Mouse (Mus musculus) layer of hippocampus, adult 18-20 months (tissue): ENCODE data around the gene Foxk1. TPM values are rescaled to one million over a fixed set of nuclear protein-coding genes. Genes with fewer than 3 reads are reported as not detected.

Experiments
- DNase-seq, 2 experiments: peaks; one replicate each; pipeline ENCODE4 v3.0.0; 2022; ENCODE audit warnings: low spot score in 2 of 2
- long read RNA-seq: library from polyadenylated mRNA; stranded (forward); transcript quantifications from one replicate; pipeline ENCODE4 v2.0.0, GENCODE M21; 2021
- total RNA-seq, 2 experiments: library from RNA; stranded (reverse); gene quantifications; 2 replicates each; pipeline ENCODE4 v1.2.3; 2021

Gene Foxk1
- 10 to 100 TPM; 51.1 to 55.3 TPM for total RNA-seq
- long read RNA-seq, partial matches to known transcripts = 1 of 12 reads
- long read RNA-seq, other reads (novel, unspliced or antisense) = 11 of 12 reads

DNA sequence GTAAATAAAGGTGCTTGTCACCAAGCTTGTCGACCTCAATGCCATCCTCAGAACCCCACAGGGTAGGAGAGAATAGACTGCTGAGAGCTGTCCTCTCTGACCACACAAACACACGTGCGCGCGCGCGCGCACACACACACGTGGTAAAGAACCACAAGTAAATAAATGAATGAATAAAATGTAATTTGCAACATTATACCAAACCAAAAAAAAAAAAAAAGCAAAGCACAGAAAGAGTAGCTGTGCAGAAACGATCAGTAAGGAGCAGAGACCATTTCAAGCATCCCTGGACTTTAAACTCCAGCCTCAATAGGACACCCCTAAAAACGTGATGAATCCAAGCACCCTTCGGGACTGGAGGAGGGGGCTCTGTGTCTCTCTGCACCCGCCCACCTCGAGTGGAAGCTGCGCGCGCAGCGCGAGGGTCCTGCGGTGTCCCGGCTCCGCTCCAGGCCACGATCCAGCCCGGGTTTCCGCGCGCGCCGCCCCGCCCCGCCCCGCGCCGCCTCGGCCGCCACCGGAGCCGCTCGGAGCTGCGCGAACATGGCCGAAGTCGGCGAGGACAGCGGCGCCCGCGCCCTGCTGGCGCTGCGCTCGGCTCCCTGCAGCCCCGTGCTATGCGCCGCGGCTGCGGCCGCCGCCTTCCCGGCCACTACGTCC lies at the start of gene Foxk1:
Gene Foxk1 (plus strand): TSS at position 517 of the 660 bp plus-strand sequence.
- DNase-seq = peak; percentile 93 to 97

DNA sequence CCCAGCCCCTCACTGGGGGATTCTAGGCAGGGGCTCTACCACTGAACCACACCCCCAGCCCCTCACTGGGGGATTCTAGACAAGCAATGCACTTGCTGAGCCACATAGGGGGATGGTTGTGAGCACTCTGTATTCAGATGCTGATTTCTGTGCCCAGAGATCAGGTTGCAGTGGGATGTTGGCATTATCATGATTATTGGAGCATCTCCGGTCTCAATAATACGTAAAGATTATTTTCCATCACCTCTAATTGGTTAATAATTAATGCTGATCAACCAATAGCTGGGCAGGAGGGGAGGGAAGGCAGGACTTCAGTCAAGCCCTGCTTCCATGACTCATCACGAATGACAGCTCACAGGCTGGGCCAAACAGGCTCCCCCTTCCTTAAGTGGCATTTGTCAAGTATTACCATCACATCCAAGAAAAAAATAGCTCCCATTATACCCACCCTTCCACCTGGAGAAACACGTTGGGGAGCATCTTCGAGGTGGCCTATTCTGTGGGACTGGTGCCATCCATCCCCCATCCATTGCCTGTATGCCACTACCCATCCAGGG lies 48.9 kb upstream of the Foxk1 start:
- DNase-seq = no peak

DNA sequence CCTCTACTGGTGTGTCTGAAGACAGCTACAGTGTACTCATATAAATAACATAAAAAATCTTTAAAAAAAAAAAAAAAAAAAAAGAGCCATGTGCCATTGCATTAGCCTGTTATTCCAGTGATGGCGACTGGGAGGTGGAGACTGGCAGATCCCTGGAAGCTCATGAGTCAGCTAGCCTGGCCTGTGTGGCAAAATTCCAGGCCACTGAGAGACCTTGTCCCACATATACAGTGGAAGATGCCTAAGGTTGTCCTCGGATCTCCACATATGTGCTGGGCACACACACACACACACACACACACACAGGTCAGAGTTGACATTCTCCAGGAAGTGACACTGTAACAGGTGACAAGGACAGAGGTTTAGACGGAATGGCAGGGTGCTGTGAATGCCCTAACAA lies 46.2 kb upstream of the Foxk1 start:
- no peak for DNase-seq

DNA sequence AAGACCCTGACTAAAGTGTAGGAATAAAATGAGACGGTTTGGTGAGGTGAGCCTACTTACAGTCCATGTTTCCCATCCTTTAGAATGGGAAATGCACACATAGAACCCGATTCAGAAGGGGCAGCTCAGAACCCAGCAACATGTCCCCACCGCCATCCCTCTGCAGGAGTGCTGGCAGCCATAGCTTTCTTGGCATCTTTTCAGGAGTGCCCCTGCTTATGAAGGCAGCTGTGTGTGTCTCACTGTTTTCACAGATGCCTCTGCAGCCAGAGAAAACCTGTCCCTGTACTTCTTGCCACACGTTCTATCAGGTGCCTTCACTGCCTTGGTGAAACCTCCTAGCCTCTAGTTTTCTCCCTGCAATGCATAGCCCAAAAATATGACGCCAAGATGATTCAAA lies 40.1 kb upstream of the Foxk1 start:
- no peak for DNase-seq

DNA sequence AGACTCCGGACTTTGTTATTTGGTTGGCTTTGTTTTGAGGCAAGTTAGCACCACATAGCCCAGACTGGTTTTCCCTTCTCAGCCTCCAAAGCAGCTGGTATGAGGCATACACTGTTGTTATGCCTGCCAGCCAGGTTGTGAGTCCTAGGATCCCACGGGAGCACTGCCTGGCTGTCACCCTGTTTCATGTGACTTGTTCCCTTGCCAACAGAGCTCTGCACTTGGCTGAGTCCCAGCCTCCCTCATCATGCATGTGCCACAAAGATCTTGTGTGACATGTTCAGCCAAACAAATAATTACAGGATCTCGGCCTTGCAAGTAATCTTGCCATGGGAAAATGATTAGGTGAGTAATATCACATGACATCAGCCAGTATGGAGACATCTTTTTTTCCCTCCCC lies 38.4 kb upstream of the Foxk1 start:
- peak; percentile 50 to 78 for DNase-seq

DNA sequence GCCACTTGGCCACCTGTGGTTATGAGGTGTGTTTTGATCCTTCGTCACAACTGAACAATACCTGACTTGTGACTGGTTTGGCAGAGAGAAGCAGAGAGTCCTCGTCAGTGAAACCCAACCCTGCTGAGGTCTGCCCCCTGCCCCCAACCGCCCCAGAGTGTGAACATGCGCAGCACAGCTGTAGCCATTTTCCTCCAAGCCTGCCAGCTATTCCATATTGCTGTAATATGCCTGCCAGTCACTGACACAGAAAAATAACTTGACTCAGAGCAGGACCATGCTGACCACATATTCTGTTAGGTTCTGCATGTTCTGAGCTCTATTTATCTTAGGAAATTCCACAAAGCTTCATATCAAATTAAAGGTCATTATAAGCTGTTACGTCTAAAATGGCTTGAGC lies 37.2 kb upstream of the Foxk1 start:
- no peak for DNase-seq

DNA sequence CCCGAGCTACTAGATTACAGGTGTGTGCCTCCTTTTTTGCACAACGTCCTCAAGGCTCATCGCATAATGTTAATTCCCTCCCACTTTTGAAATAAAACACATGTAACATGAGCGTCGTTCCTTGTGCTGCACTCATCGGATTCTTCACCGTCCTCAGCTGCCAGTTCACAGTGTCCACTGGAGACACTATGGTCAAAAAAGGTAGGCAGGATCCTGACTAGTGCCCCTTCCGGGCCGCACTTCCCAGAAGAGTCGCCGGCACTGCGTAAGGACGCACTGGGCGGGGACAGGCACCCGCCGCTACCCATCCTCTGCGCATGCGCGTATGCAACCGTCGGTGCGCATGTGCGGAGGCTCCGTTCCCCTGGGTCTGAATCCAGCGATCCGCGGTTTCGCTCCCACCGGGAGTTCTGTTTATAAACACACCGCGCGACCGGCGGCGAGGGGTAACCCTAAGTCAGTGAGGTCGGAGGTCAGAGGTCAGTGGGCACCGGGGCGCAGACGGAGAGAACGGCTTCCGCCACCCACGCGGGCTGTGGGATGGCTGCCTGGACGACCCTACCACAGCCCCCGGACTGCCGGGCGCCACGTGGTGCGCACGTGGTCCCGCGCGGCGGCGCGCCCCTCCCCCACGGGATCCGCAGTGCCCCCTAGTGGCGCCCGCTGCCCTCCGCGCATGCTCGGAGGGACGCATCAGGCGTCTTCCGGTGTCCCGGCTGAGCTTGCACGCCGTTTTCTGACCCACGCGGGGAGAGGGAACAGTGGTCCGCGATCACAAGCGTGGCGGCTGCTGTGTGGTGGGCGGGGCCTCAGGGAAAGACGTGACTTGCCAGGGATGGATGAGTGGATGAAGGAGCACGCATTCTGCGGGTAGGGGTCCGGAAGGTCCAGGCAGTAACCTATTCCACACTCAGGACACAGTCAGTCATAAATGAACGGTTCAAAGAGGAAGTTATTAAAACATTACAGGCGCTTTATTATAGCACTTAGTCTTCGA lies 33.9 kb upstream of the Foxk1 start:
- DNase-seq = peak; percentile 98 to 99

DNA sequence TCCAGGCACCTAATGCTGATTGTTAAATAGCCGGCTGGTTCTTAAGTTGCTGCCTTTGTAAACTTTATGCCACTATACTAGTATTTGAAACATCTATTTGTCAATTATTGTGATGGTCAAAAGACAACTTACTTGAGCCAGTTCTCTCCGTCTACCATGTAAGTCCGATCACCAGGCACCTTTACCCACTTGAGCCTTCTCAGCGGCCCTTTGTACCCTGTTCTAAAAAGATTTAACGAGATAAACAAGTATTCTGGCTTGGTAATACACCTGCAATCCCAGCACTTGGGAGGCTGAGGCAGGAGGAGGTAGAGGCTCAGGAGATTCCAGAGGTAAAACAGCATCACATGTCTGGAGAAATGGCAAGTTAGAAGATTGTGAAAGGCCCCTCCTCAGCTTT lies 33.2 kb upstream of the Foxk1 start:
- no peak for DNase-seq

DNA sequence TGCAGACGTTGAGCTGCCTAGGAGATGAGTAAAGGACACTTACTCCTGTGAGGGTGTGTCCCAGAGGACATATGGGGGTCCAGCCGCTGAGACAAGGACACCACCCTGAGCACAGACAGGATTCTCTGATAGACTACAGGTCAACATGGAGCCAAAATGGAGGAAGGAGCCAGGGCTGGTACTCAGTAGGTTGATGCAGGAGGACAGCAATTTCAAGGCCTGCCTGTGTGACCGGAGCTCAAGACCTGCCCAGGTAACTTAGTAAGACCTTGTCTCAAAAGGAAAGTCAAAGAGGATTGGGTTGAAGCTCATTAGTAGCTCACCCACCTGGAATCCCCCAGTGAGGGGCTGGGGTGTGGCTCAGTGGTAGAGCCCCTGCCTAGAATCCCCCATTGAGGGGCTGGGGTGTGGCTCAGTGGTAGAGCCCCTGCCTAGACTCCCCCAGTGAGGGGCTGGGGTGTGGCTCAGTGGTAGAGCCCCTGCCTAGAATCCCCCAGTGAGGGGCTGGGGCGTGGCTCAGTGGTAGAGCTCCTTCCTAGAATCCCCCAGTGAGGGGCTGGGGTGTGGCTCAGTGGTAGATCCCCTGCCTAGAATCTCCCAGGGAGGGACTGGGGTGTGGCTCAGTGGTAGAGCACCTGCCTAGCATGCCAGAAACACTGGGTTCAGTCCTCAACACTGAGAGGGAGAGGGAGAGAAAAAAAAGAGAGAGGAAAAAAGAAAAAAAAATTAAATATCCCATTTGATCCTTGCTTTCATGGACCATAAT lies 30.7 kb upstream of the Foxk1 start:
- DNase-seq = no peak

DNA sequence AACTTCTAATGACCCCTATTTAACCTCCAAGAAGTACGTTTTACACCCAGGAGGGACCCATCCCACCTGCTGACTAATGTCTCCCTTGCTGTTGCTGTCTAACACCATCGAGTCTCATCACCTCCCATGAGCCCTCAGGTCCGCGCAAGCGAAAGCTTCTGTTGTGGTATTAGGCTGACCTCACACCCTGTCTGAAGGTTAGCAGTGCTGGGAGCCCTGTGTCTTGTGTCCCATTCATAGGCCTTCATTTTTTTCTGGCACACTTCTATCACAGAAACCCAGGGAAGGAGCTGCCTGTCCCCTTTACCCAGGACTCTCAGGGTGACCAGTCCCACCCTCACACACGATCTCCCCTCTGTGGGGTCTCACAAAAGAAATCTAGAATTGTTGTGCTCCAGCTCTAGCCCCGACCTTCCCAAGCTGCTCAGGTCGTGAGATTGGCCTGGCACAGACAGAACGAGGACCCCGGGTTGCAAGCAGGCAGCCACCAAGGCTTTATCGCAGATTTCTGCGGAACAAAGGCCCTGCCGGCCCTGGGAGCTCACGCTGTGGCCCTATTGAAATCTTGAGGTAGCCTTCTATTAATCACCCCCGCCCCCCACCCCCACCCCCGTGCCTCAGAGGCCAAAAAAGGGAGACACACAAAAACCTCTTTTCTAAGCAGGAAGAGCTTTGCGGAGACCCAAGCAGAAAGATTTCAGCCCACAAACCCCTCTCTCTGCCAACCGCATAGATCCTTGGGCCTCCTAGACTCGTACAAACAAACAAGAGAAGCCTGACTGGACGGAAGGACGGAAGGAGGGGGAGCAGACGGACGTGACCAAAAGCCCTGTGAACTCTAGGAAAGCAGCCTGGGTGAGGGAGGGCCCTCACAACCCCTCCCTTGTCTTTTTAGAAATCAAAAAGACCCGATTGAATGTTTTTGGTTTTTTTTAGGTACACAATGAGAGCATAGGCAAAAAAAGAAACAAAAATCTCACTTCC lies 29.8 kb upstream of the Foxk1 start:
- DNase-seq = no peak

DNA sequence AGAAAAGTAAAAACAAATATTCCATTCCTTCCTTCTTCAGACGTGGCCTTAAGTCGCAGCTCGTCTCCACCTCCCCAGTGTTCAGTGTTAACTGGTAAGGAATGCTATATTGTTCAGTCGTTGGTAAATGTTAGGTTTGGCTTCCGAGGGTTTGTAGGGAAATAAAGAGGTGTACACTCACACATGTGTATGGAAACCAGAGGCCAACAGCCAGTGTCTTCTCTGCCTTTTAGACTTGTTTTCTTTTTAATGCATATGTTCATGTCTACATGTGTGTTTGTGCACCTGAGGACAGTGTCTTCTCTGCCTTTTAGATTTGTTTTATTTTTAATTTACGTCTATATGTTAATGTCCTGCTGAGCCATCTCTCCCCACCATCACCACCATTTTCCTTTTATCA lies 29.1 kb upstream of the Foxk1 start:
- DNase-seq = no peak

DNA sequence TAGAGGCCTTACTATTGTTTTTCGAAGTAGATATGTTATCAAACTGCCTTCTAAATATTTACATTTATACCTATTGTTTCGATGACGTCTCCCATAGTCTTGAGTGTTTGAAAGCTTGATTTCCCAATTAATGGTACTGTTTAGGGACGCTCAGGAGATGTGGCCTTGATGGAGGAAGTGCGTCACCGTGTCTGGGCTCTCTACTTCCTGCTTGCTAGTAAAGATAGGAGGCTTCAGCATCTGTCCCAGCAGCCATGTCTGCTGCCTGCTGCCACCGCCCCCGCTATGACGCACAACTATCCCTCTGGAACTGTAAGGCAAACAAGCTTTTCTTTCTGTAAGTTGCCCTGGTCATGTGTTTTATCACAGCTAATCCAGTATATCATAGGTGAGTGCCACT lies 27.0 kb upstream of the Foxk1 start:
- no peak for DNase-seq

DNA sequence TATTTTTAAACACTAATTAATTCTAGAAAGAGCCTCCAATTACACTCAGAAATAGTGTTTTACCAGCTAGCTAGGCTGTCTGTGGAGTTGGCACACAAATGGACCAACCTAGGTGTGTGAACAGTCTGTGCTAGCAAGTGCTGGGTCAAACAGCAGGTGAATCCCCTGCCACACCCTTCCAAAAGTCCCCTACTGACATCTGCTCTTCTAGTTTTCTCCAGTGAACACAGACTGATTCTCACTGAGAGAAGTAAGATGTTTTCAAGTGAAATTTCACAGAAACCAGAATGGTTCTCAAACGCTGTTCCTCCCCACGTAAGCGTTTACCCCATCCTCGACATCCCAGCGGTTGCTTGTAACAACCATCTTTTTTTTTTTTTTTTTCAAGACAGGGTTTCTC lies 25.7 kb upstream of the Foxk1 start:
- no peak for DNase-seq

DNA sequence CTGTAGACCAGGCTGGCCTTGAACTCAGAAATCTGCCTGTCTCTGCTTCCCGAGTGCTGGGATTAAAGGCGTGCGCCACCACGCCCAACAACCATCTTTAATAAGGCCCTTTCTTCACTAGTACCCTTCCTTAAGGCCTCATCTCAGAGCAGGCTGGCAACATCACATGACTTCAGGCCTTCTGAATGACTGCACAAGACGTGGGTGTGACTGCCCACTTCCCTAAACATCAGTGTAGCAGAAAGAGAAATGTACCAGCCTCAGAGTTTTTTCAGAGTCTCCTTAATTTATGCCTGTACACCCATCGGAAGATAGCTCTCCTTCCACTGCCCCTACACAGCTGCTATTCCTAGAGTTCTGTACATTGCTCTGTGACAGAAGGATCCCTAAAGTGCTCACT lies 25.2 kb upstream of the Foxk1 start:
- no peak for DNase-seq

DNA sequence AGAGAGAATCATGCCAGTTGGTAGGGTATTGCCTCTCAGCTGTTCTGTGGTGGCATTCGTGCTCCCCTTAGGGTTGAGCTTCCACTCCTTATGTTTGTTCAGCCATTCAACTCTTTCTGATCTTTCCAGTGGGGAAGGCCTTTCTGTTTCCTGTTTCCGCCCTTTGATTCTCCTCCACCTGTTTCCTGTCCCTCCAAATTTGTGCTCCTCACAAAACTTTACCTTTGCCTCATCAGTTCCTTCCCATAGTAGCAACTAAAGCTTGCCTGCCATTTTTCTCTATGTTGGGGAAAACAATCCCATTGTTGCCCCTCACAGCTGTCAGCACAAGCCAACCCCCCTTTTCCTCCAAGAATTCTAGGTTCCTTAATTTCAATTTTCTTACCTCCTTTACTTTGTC lies 23.2 kb upstream of the Foxk1 start:
- DNase-seq = no peak

DNA sequence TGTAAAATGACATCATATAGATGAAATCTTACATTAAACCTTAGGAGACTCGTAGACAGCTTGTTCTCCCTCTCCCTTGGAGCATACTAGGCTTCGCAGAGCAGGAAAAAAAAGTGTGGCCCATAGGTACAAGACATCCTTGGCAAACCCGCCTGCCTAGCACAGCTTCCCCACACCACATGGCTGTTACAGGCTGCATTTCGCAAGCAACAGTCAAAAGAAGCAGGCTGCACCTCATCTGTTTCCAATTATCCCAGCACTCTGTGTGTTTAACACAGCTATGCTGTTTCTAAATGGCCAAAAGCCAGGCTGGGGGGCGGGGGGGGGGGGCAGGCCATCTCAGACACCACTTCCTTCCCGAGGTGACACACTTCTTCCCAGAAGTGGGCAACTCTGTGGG lies 20.8 kb upstream of the Foxk1 start:
- peak in 1 of 2 experiments; percentile 81 for DNase-seq

DNA sequence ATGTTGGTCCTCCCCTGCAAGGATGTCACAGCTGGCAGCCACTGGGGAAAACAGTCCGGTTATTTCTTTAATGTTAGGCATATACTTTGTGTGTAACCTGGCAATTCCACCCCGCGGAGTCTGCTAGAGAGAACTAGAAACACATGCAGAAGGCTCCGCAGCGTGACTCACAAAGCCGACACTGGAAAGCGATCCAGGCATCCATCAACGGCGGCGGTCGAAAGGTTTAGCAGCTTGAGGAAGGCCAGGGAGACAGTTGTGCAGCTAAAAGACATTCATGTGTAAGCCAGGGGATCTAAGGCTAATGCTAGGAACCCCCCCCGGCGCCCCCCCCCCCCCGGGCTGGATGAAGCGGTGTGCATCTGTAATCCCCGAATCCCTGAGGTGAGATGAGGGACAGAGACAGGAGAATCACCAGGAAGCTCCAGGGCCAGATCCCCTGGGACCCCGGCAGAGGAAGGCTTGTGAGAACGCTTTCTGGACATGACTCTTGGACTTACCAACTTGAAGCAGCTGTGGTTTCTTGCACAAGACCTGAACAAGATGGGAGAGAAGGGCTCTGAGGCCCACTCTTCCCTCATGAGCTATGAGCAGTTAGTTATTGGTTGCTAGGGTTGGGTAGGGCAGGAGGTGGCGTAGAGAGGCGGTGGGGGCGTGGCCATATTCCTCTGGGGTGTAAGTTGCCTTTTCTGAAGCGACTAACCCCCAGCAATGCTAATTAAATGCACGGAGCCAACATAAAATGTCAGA lies 16.2 kb upstream of the Foxk1 start:
- DNase-seq = peak; percentile 43 to 72

DNA sequence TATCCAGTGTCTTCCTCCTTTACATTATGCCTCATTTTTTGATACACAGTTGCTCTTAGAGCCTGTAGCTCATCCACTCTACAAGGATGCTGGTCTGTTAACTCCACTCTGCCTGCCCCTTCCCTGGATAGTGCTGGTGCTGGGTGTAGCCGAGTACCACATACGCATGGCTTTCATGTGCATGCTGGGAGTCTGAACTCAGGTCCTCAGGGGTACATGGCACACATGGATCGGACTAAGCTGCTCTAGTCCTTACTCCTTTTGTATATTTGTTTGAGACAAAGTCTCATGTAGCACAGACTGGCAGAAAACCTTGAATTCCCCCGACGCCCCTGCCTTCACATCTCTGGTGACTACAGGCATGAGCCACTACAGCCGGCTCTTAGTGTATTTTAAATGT lies 15.0 kb upstream of the Foxk1 start:
- no peak for DNase-seq
